Mouse (Mus musculus) embryonic facial prominence, embryonic 14.5 days (tissue): ENCODE measurements at regions not wholly inside any gene's neighbourhood (a gene's known extent, or its start where the extent isn't known, plus 50 kb on each side); places are given as distances from the start of the nearest gene placed in this dataset.
A peak's percentile ranks its signal among the peaks of the same experiment; 100 is the strongest.

Experiments
- ATAC-seq: fragments of 200-750 bp; cut with Nextera tagmentation; 2 replicates; pipeline ENCODE4 v1.8.0; 2017; ENCODE audit warnings: low read depth, moderate number of reproducible peaks, moderate TSS enrichment
- DNase-seq: peaks from one replicate; pipeline ENCODE4 v3.0.0-alpha.2; 2015; ENCODE audit warnings: low spot score
- H3K27ac ChIP-seq: fragments of 300-500 bp; sonication (generic); replicated peaks from 2 replicates; pipeline ENCODE4 v1.5.1; 2014; ENCODE audit warnings: low read depth, mild to moderate bottlenecking, low read length, moderate library complexity
- H3K27me3 ChIP-seq: fragments of 300-500 bp; sonication (generic); replicated peaks from 2 replicates; pipeline ENCODE4 v1.6.1; 2014; ENCODE audit warnings: low read length; ENCODE audit not compliant: control insufficient read depth, insufficient read depth
- H3K36me3 ChIP-seq: fragments of 300-500 bp; sonication (generic); 2 replicates; pipeline ENCODE4 v1.6.1; 2014; ENCODE audit warnings: low read length, mixed read lengths; ENCODE audit not compliant: control insufficient read depth, insufficient read depth
- H3K4me1 ChIP-seq: fragments of 300-500 bp; sonication (generic); 2 replicates; pipeline ENCODE4 v1.6.1; 2014; ENCODE audit warnings: antibody characterized with exemption, low read length; ENCODE audit not compliant: control insufficient read depth, insufficient read depth
- H3K4me2 ChIP-seq: fragments of 300-500 bp; sonication (generic); 2 replicates; pipeline ENCODE4 v1.6.1; 2014; ENCODE audit warnings: low read depth, mild to moderate bottlenecking, low read length, moderate library complexity, mixed read lengths
- H3K4me3 ChIP-seq: fragments of 300-500 bp; sonication (generic); 2 replicates; pipeline ENCODE4 v1.5.1; 2014; ENCODE audit warnings: low read depth, mild to moderate bottlenecking, low read length
- H3K9ac ChIP-seq: fragments of 300-500 bp; sonication (generic); 2 replicates; pipeline ENCODE4 v1.6.1; 2014; ENCODE audit warnings: low read depth, mild to moderate bottlenecking, low read length, moderate library complexity, mixed read lengths
- H3K9me3 ChIP-seq: fragments of 300-500 bp; sonication (generic); 2 replicates; pipeline ENCODE4 v1.6.1; 2016; ENCODE audit warnings: low read length; ENCODE audit not compliant: control insufficient read depth
- WGBS: fragments of 180-500 bp; shearing (Covaris S2); extraction: QIAGEN DNeasy Blood & Tissue Kit; methylation state at CpG from one replicate; pipeline ENCODE4 v1.1.7; 2014; 5-methylcytosine and 5-hydroxymethylcytosine counted together

GRCm38 (mm10) chr1:30751138-30751907, 122.4 kb downstream of the Phf3 start:
- no peak overlapping the region for H3K4me3 ChIP-seq
- DNase-seq (no peak), ATAC-seq (no peak)
- no peaks in the 10 kb centered on the region for H3K4me1 ChIP-seq
- no peak overlapping the region for H3K4me2 ChIP-seq
- H3K9ac ChIP-seq = no peak overlapping the region
- 82% methylated on average over 3 of the region's 3 CpGs for WGBS
- no peak overlapping the region for H3K27ac ChIP-seq
- no peaks in the 10 kb centered on the region for H3K9me3 ChIP-seq
- H3K27me3 ChIP-seq = no peaks in the 10 kb centered on the region
- no peaks in the 10 kb centered on the region for H3K36me3 ChIP-seq

GRCm38 (mm10) chr1:30741955-30742354, 131.8 kb downstream of the Phf3 start:
- no peak for DNase-seq
- no peak overlapping the region for H3K4me2 ChIP-seq
- H3K9me3 ChIP-seq = no peaks in the 10 kb centered on the region
- ATAC-seq = no peak
- H3K4me1 ChIP-seq = no peaks in the 10 kb centered on the region
- H3K4me3 ChIP-seq = no peak overlapping the region
- no peaks in the 10 kb centered on the region for H3K27me3 ChIP-seq
- H3K36me3 ChIP-seq = no peaks in the 10 kb centered on the region
- H3K9ac ChIP-seq = no peak overlapping the region
- no peak overlapping the region for H3K27ac ChIP-seq

GRCm38 (mm10) chr1:30740831-30741230, 132.9 kb downstream of the Phf3 start:
- Histone ChIP-seq H3K4me3 (no peak overlapping the region), H3K4me2 (no peak overlapping the region), H3K27me3 (no peaks in the 10 kb centered on the region), H3K27ac (no peak overlapping the region), H3K36me3 (no peaks in the 10 kb centered on the region), H3K9me3 (no peaks in the 10 kb centered on the region), H3K9ac (no peak overlapping the region), H3K4me1 (no peaks in the 10 kb centered on the region)
- DNase-seq = no peak
- ATAC-seq = no peak
- WGBS = 75% methylated on average over 3 of the region's 3 CpGs

GRCm38 (mm10) chr1:30721519-30721918, 152.2 kb downstream of the Phf3 start:
- no peak overlapping the region for H3K4me3 ChIP-seq
- H3K4me2 ChIP-seq = no peak overlapping the region
- H3K36me3 ChIP-seq = no peaks in the 10 kb centered on the region
- no peak overlapping the region for H3K9ac ChIP-seq
- DNase-seq = no peak
- 47% methylated on average over 2 of the region's 2 CpGs for WGBS
- ATAC-seq = no peak
- no peaks in the 10 kb centered on the region for H3K9me3 ChIP-seq
- H3K27me3 ChIP-seq = no peaks in the 10 kb centered on the region
- no peak overlapping the region for H3K27ac ChIP-seq
- H3K4me1 ChIP-seq = no peaks in the 10 kb centered on the region

GRCm38 (mm10) chr1:30720829-30721228, 152.9 kb downstream of the Phf3 start:
- H3K27me3 ChIP-seq = no peaks in the 10 kb centered on the region
- no peak overlapping the region for H3K9ac ChIP-seq
- WGBS = 81% methylated on average over 2 of the region's 2 CpGs
- H3K4me1 ChIP-seq = no peaks in the 10 kb centered on the region
- no peak overlapping the region for H3K4me2 ChIP-seq
- H3K36me3 ChIP-seq = no peaks in the 10 kb centered on the region
- H3K4me3 ChIP-seq = no peak overlapping the region
- ATAC-seq (no peak), DNase-seq (no peak)
- no peak overlapping the region for H3K27ac ChIP-seq
- H3K9me3 ChIP-seq = no peaks in the 10 kb centered on the region

GRCm38 (mm10) chr1:30718578-30718977, 155.1 kb downstream of the Phf3 start:
- WGBS = 74% methylated on average over 5 of the region's 5 CpGs
- no peak overlapping the region for H3K4me2 ChIP-seq
- DNase-seq (no peak), ATAC-seq (no peak)
- H3K9me3 ChIP-seq = no peaks in the 10 kb centered on the region
- H3K36me3 ChIP-seq = no peaks in the 10 kb centered on the region
- no peak overlapping the region for H3K4me3 ChIP-seq
- H3K27ac ChIP-seq = no peak overlapping the region
- H3K9ac ChIP-seq = no peak overlapping the region
- H3K4me1 ChIP-seq = no peaks in the 10 kb centered on the region
- H3K27me3 ChIP-seq = no peaks in the 10 kb centered on the region

GRCm38 (mm10) chr1:30716346-30716745, 157.4 kb downstream of the Phf3 start:
- ATAC-seq = no peak
- no peaks in the 10 kb centered on the region for H3K4me1 ChIP-seq
- no peaks in the 10 kb centered on the region for H3K27me3 ChIP-seq
- H3K9ac ChIP-seq = no peak overlapping the region
- no peak overlapping the region for H3K4me2 ChIP-seq
- H3K4me3 ChIP-seq = no peak overlapping the region
- 59% methylated on average over 1 of the region's 1 CpGs for WGBS
- H3K36me3 ChIP-seq = no peaks in the 10 kb centered on the region
- no peak for DNase-seq
- no peaks in the 10 kb centered on the region for H3K9me3 ChIP-seq
- no peak overlapping the region for H3K27ac ChIP-seq

- Histone ChIP-seq H3K4me1 (no peaks in the 10 kb centered on the region), H3K4me3 (no peak overlapping the region), H3K4me2 (no peak overlapping the region), H3K9ac (no peak overlapping the region), H3K9me3 (no peaks in the 10 kb centered on the region), H3K27me3 (no peaks in the 10 kb centered on the region), H3K27ac (no peak overlapping the region), H3K36me3 (no peaks in the 10 kb centered on the region)
- no peak for ATAC-seq
- no peak for DNase-seq
- 66% methylated on average over 3 of the region's 3 CpGs for WGBS
These were observed 172.6 kb downstream of the Phf3 start for GRCm38 (mm10) chr1:30701116-30701515.

GRCm38 (mm10) chr1:30700399-30701081, 173.2 kb downstream of the Phf3 start:
- DNase-seq (peak; percentile 67), ATAC-seq (peak; percentile 71; the same call in 1 of the 2 replicates)
- Histone ChIP-seq H3K9me3 (no peaks in the 10 kb centered on the region), H3K27me3 (no peaks in the 10 kb centered on the region), H3K4me2 (no peak overlapping the region), H3K36me3 (no peaks in the 10 kb centered on the region), H3K4me1 (no peaks in the 10 kb centered on the region), H3K9ac (no peak overlapping the region), H3K27ac (no peak overlapping the region), H3K4me3 (no peak overlapping the region)
- 44% methylated on average over 10 of the region's 10 CpGs for WGBS
